Mouse (Mus musculus): ENCODE measurements around the gene Havcr1. TPM values are rescaled to one million over a fixed set of nuclear protein-coding genes. Genes with fewer than 3 reads are reported as not detected.

Havcr1 gene
- polyA plus RNA-seq, 1 experiment: not detected

GRCm38 (mm10) chr11:46706664-46707356, 28.1 kb upstream of the Havcr1 start, which contains the start of gene Timd2:
Gene Timd2, minus strand, starts transcription at chr11:46707061.
- Histone ChIP-seq H3ac (ENCODE audit: control insufficient read depth, insufficient read length, low read depth) (no peak within 1 kb of the TSS), H3K36me3 (ENCODE audit: control insufficient read depth, insufficient read depth) (no peaks in the 10 kb centered on the region), H3K79me3 (ENCODE audit: low read depth) (no peaks in the 10 kb centered on the region), H3K27me3 (ENCODE audit: control insufficient read depth, insufficient read depth, insufficient read length) (no peaks in the 10 kb centered on the region), H3K4me3 (ENCODE audit: insufficient read depth, poor library complexity, severe bottlenecking) (no peak within 1 kb of the TSS), H3K79me2 (ENCODE audit: control insufficient read depth, insufficient read depth) (no peaks in the 10 kb centered on the region)
- TF ChIP-seq MYOG (IDR thresholded peaks at IDR 0.05; ENCODE audit: control insufficient read depth, extremely low read depth, insufficient read length): no peak
- no peak for TF ChIP-seq FOSL1 (IDR thresholded peaks at IDR 0.05; ENCODE audit: insufficient read depth, low read length, poor library complexity, severe bottlenecking)
- no peak for TF ChIP-seq CEBPB (IDR thresholded peaks at IDR 0.05; ENCODE audit: low read depth)
- no peak for TF ChIP-seq USF1 (IDR thresholded peaks at IDR 0.05; ENCODE audit: low read depth)
- TF ChIP-seq MAX (IDR thresholded peaks at IDR 0.05): no peak
- no peak for TF ChIP-seq MYOD1 (IDR thresholded peaks at IDR 0.05; ENCODE audit: control insufficient read depth, insufficient read length, low read depth)
- TF ChIP-seq CTCF (IDR thresholded peaks at IDR 0.05; ENCODE audit: control insufficient read depth, insufficient read depth, insufficient read length): no peak

- H3K4me3 ChIP-seq (ENCODE audit: insufficient read depth, poor library complexity, severe bottlenecking): no peak overlapping the region
- no peak overlapping the region for H3ac ChIP-seq (ENCODE audit: control insufficient read depth, insufficient read length, low read depth)
- H3K79me3 ChIP-seq (ENCODE audit: low read depth): no peaks in the 10 kb centered on the region
- TF ChIP-seq CTCF (IDR thresholded peaks at IDR 0.05; ENCODE audit: control insufficient read depth, insufficient read depth, insufficient read length) (no peak), MYOG (IDR thresholded peaks at IDR 0.05; ENCODE audit: control insufficient read depth, extremely low read depth, insufficient read length) (no peak), MYOD1 (IDR thresholded peaks at IDR 0.05; ENCODE audit: control insufficient read depth, insufficient read length, low read depth) (no peak), MAX (IDR thresholded peaks at IDR 0.05) (no peak), USF1 (IDR thresholded peaks at IDR 0.05; ENCODE audit: low read depth) (no peak), CEBPB (IDR thresholded peaks at IDR 0.05; ENCODE audit: low read depth) (no peak), FOSL1 (IDR thresholded peaks at IDR 0.05; ENCODE audit: insufficient read depth, low read length, poor library complexity, severe bottlenecking) (no peak)
- H3K79me2 ChIP-seq (ENCODE audit: control insufficient read depth, insufficient read depth): no peaks in the 10 kb centered on the region
- H3K27me3 ChIP-seq (ENCODE audit: control insufficient read depth, insufficient read depth, insufficient read length): no peaks in the 10 kb centered on the region
- no peaks in the 10 kb centered on the region for H3K36me3 ChIP-seq (ENCODE audit: control insufficient read depth, insufficient read depth)
Measured at GRCm38 (mm10) chr11:46731541-46732070, 3.3 kb upstream of the Havcr1 start.

- no peak for TF ChIP-seq CTCF (IDR thresholded peaks at IDR 0.05; ENCODE audit: control insufficient read depth, insufficient read depth, insufficient read length)
- no peaks in the 10 kb centered on the region for H3K36me3 ChIP-seq (ENCODE audit: control insufficient read depth, insufficient read depth)
- H3K79me2 ChIP-seq (ENCODE audit: control insufficient read depth, insufficient read depth): no peaks in the 10 kb centered on the region
- H3ac ChIP-seq (ENCODE audit: control insufficient read depth, insufficient read length, low read depth): no peak overlapping the region
- H3K79me3 ChIP-seq (ENCODE audit: low read depth): no peaks in the 10 kb centered on the region
- no peak overlapping the region for H3K4me3 ChIP-seq (ENCODE audit: insufficient read depth, poor library complexity, severe bottlenecking)
- H3K27me3 ChIP-seq (ENCODE audit: control insufficient read depth, insufficient read depth, insufficient read length): no peaks in the 10 kb centered on the region
Measured at GRCm38 (mm10) chr11:46733242-46733789, 1.6 kb upstream of the Havcr1 start.

- Histone ChIP-seq H3K79me2 (ENCODE audit: control insufficient read depth, insufficient read depth) (no peaks in the 10 kb centered on the region), H3K4me3 (ENCODE audit: insufficient read depth, poor library complexity, severe bottlenecking) (no peak overlapping the region), H3K79me3 (ENCODE audit: low read depth) (no peaks in the 10 kb centered on the region), H3K27me3 (ENCODE audit: control insufficient read depth, insufficient read depth, insufficient read length) (no peaks in the 10 kb centered on the region), H3K36me3 (ENCODE audit: control insufficient read depth, insufficient read depth) (no peaks in the 10 kb centered on the region), H3ac (ENCODE audit: control insufficient read depth, insufficient read length, low read depth) (no peak overlapping the region)
- TF ChIP-seq CEBPB (IDR thresholded peaks at IDR 0.05; ENCODE audit: low read depth): no peak
- no peak for TF ChIP-seq MYOD1 (IDR thresholded peaks at IDR 0.05; ENCODE audit: control insufficient read depth, insufficient read length, low read depth)
- TF ChIP-seq MAX (IDR thresholded peaks at IDR 0.05): no peak
- no peak for TF ChIP-seq FOSL1 (IDR thresholded peaks at IDR 0.05; ENCODE audit: insufficient read depth, low read length, poor library complexity, severe bottlenecking)
- TF ChIP-seq USF1 (IDR thresholded peaks at IDR 0.05; ENCODE audit: low read depth): no peak
- no peak for TF ChIP-seq CTCF (IDR thresholded peaks at IDR 0.05; ENCODE audit: control insufficient read depth, insufficient read depth, insufficient read length)
Measured at GRCm38 (mm10) chr11:46734617-46735016, 263 bp upstream of the Havcr1 start.

- no peak for TF ChIP-seq MYOD1 (IDR thresholded peaks at IDR 0.05; ENCODE audit: control insufficient read depth, insufficient read length, low read depth)
- no peak for TF ChIP-seq MAX (IDR thresholded peaks at IDR 0.05)
- no peak for TF ChIP-seq USF1 (IDR thresholded peaks at IDR 0.05; ENCODE audit: low read depth)
- no peak for TF ChIP-seq MYOG (IDR thresholded peaks at IDR 0.05; ENCODE audit: control insufficient read depth, extremely low read depth, insufficient read length)
- TF ChIP-seq CEBPB (IDR thresholded peaks at IDR 0.05; ENCODE audit: low read depth): no peak
- TF ChIP-seq FOSL1 (IDR thresholded peaks at IDR 0.05; ENCODE audit: insufficient read depth, low read length, poor library complexity, severe bottlenecking): no peak
- TF ChIP-seq CTCF (IDR thresholded peaks at IDR 0.05; ENCODE audit: control insufficient read depth, insufficient read depth, insufficient read length): no peak
- Histone ChIP-seq H3K79me3 (ENCODE audit: low read depth) (no peaks in the 10 kb centered on the region), H3K36me3 (ENCODE audit: control insufficient read depth, insufficient read depth) (no peaks in the 10 kb centered on the region), H3K4me3 (ENCODE audit: insufficient read depth, poor library complexity, severe bottlenecking) (no peak overlapping the region), H3K79me2 (ENCODE audit: control insufficient read depth, insufficient read depth) (no peaks in the 10 kb centered on the region), H3K27me3 (ENCODE audit: control insufficient read depth, insufficient read depth, insufficient read length) (no peaks in the 10 kb centered on the region), H3ac (ENCODE audit: control insufficient read depth, insufficient read length, low read depth) (no peak overlapping the region)
Measured at GRCm38 (mm10) chr11:46739501-46739900, 4.6 kb downstream of the Havcr1 start.
